Mouse (Mus musculus) liver, adult 2 months (tissue): Measurements from ENCODE around the gene Slco4a1.

ENCODE experiments used
- CTCF ChIP-seq: fragments of 200-500 bp; IDR thresholded peaks from 2 replicates; pipeline ENCODE4 v1.5.1; 2011; ENCODE audit warnings: low read depth, low read length, control low read depth
- POLR2A ChIP-seq: fragments of 200-500 bp; IDR thresholded peaks from 2 replicates; pipeline ENCODE4 v1.6.1; 2011; ENCODE audit warnings: low read length, control low read depth; ENCODE audit not compliant: insufficient read depth; ENCODE audit errors: extremely low read depth

GRCm38 (mm10) chr2:180472306-180473079 is 16.4 kb downstream of the Slco4a1 start:
- TF ChIP-seq CTCF = peak; percentile 79
- no peak for TF ChIP-seq POLR2A
